Mouse (Mus musculus): Measurements from ENCODE around the gene Snrnp25. TPM values are rescaled to one million over a fixed set of nuclear protein-coding genes. Genes with fewer than 3 reads are reported as not detected.
A peak's percentile ranks its signal among the peaks of the same experiment; 100 is the strongest.

The Snrnp25 gene
- polyA plus RNA-seq, 1 experiment from 2014 or later, result 49.5 TPM

- Histone ChIP-seq H3K9me3 (ENCODE audit: control insufficient read depth, low read length) (no peaks in the 10 kb centered on the region), H3K4me1 (ENCODE audit: control insufficient read depth in 2 of 2, insufficient read depth in 2 of 2, low read length in 2 of 2) (peaks cover 33 to 42% of the 10 kb centered on the region in 2 experiments), H3K27me3 (ENCODE audit: control insufficient read depth, insufficient read depth, low read length) (no peaks in the 10 kb centered on the region), H3K9ac (ENCODE audit: low read length) (peak within 1 kb of the TSS; percentile 77), H3K4me2 (ENCODE audit: low read length) (peak within 1 kb of the TSS; percentile 72), H3K36me3 (ENCODE audit: control insufficient read depth, insufficient read depth, low read length) (peaks cover 24% of the 10 kb centered on the region), H3K4me3 (ENCODE audit: control insufficient read depth in 1 of 2, insufficient read depth in 1 of 2, low read depth in 1 of 2, low read length in 2 of 2) (peak within 1 kb of the TSS; percentile 59 to 83), H3K27ac (replicated peaks in 1 of 2; ENCODE audit: control insufficient read depth in 1 of 2, insufficient read depth in 1 of 2, low read depth in 2 of 2, low read length in 2 of 2) (peak within 1 kb of the TSS; percentile 87 to 89)
- peak; percentile 54; the same call in 1 of the 2 replicates for ATAC-seq (ENCODE audit: insufficient number of reproducible peaks, insufficient read depth, low FRiP score, low read depth)
- 4% methylated on average over 47 of the region's 47 CpGs for WGBS
Observed at GRCm38 (mm10) chr11:32226124-32226871, 21.1 kb downstream of the Snrnp25 start, which contains the start of gene Mpg. TSS of gene Mpg (plus strand) at chr11:32226505.

- Histone ChIP-seq H3K9ac (ENCODE audit: low read length) (peak overlapping the region; percentile 77), H3K4me3 (ENCODE audit: control insufficient read depth in 1 of 2, insufficient read depth in 1 of 2, low read depth in 1 of 2, low read length in 2 of 2) (peak overlapping the region; percentile 59 to 83), H3K27ac (replicated peaks in 1 of 2; ENCODE audit: control insufficient read depth in 1 of 2, insufficient read depth in 1 of 2, low read depth in 2 of 2, low read length in 2 of 2) (peak overlapping the region; percentile 87 to 89), H3K4me2 (ENCODE audit: low read length) (peak overlapping the region; percentile 72), H3K4me1 (ENCODE audit: control insufficient read depth in 2 of 2, insufficient read depth in 2 of 2, low read length in 2 of 2) (peaks cover 33 to 42% of the 10 kb centered on the region in 2 experiments), H3K36me3 (ENCODE audit: control insufficient read depth, insufficient read depth, low read length) (peaks cover 32% of the 10 kb centered on the region), H3K27me3 (ENCODE audit: control insufficient read depth, insufficient read depth, low read length) (no peaks in the 10 kb centered on the region), H3K9me3 (ENCODE audit: control insufficient read depth, low read length) (no peaks in the 10 kb centered on the region)
- WGBS, result 41% methylated on average over 1 of the region's 1 CpGs
- ATAC-seq (ENCODE audit: insufficient number of reproducible peaks, insufficient read depth, low FRiP score, low read depth), result no peak
Observed at GRCm38 (mm10) chr11:32227041-32227440, 21.8 kb downstream of the Snrnp25 start.

GRCm38 (mm10) chr11:32227555-32227954 lies 22.3 kb downstream of the Snrnp25 start:
- 92% methylated on average over 9 of the region's 9 CpGs for WGBS
- Histone ChIP-seq H3K27ac (replicated peaks in 1 of 2; ENCODE audit: control insufficient read depth in 1 of 2, insufficient read depth in 1 of 2, low read depth in 2 of 2, low read length in 2 of 2) (no peak overlapping the region), H3K9me3 (ENCODE audit: control insufficient read depth, low read length) (no peaks in the 10 kb centered on the region), H3K9ac (ENCODE audit: low read length) (no peak overlapping the region), H3K27me3 (ENCODE audit: control insufficient read depth, insufficient read depth, low read length) (no peaks in the 10 kb centered on the region), H3K4me3 (ENCODE audit: control insufficient read depth in 1 of 2, insufficient read depth in 1 of 2, low read depth in 1 of 2, low read length in 2 of 2) (no peak overlapping the region), H3K36me3 (ENCODE audit: control insufficient read depth, insufficient read depth, low read length) (peaks cover 37% of the 10 kb centered on the region), H3K4me1 (ENCODE audit: control insufficient read depth in 2 of 2, insufficient read depth in 2 of 2, low read length in 2 of 2) (peaks cover 30 to 38% of the 10 kb centered on the region in 2 experiments), H3K4me2 (ENCODE audit: low read length) (no peak overlapping the region)
- no peak for ATAC-seq (ENCODE audit: insufficient number of reproducible peaks, insufficient read depth, low FRiP score, low read depth)

- WGBS, result 79% methylated on average over 3 of the region's 3 CpGs
- Histone ChIP-seq H3K36me3 (ENCODE audit: control insufficient read depth, insufficient read depth, low read length) (peaks cover 45% of the 10 kb centered on the region), H3K4me1 (ENCODE audit: control insufficient read depth in 2 of 2, insufficient read depth in 2 of 2, low read length in 2 of 2) (peaks cover 24 to 30% of the 10 kb centered on the region in 2 experiments), H3K9ac (ENCODE audit: low read length) (no peak overlapping the region), H3K4me3 (ENCODE audit: control insufficient read depth in 1 of 2, insufficient read depth in 1 of 2, low read depth in 1 of 2, low read length in 2 of 2) (no peak overlapping the region), H3K9me3 (ENCODE audit: control insufficient read depth, low read length) (no peaks in the 10 kb centered on the region), H3K4me2 (ENCODE audit: low read length) (no peak overlapping the region), H3K27me3 (ENCODE audit: control insufficient read depth, insufficient read depth, low read length) (no peaks in the 10 kb centered on the region), H3K27ac (replicated peaks in 1 of 2; ENCODE audit: control insufficient read depth in 1 of 2, insufficient read depth in 1 of 2, low read depth in 2 of 2, low read length in 2 of 2) (no peak overlapping the region)
- ATAC-seq (ENCODE audit: insufficient number of reproducible peaks, insufficient read depth, low FRiP score, low read depth), result no peak
Observed at GRCm38 (mm10) chr11:32228292-32228845, 23.2 kb downstream of the Snrnp25 start.

- Histone ChIP-seq H3K4me3 (ENCODE audit: control insufficient read depth in 1 of 2, insufficient read depth in 1 of 2, low read depth in 1 of 2, low read length in 2 of 2) (no peak overlapping the region), H3K4me1 (ENCODE audit: control insufficient read depth in 2 of 2, insufficient read depth in 2 of 2, low read length in 2 of 2) (peaks cover 17 to 20% of the 10 kb centered on the region in 2 experiments), H3K4me2 (ENCODE audit: low read length) (no peak overlapping the region), H3K9ac (ENCODE audit: low read length) (no peak overlapping the region), H3K27ac (replicated peaks in 1 of 2; ENCODE audit: control insufficient read depth in 1 of 2, insufficient read depth in 1 of 2, low read depth in 2 of 2, low read length in 2 of 2) (no peak overlapping the region), H3K36me3 (ENCODE audit: control insufficient read depth, insufficient read depth, low read length) (peaks cover 57% of the 10 kb centered on the region), H3K27me3 (ENCODE audit: control insufficient read depth, insufficient read depth, low read length) (no peaks in the 10 kb centered on the region), H3K9me3 (ENCODE audit: control insufficient read depth, low read length) (no peaks in the 10 kb centered on the region)
- ATAC-seq (ENCODE audit: insufficient number of reproducible peaks, insufficient read depth, low FRiP score, low read depth), result no peak
- WGBS, result 69% methylated on average over 4 of the region's 4 CpGs
Observed at GRCm38 (mm10) chr11:32230220-32230619, 25.0 kb downstream of the Snrnp25 start.

GRCm38 (mm10) chr11:32231125-32231524 lies 25.9 kb downstream of the Snrnp25 start:
- H3K36me3 ChIP-seq (ENCODE audit: control insufficient read depth, insufficient read depth, low read length), result peaks cover 57% of the 10 kb centered on the region

GRCm38 (mm10) chr11:32232848-32233247 lies 27.6 kb downstream of the Snrnp25 start:
- Histone ChIP-seq H3K36me3 (ENCODE audit: control insufficient read depth, insufficient read depth, low read length) (peaks cover 68% of the 10 kb centered on the region), H3K27me3 (ENCODE audit: control insufficient read depth, insufficient read depth, low read length) (no peaks in the 10 kb centered on the region), H3K27ac (replicated peaks in 1 of 2; ENCODE audit: control insufficient read depth in 1 of 2, insufficient read depth in 1 of 2, low read depth in 2 of 2, low read length in 2 of 2) (no peak overlapping the region), H3K4me3 (ENCODE audit: control insufficient read depth in 1 of 2, insufficient read depth in 1 of 2, low read depth in 1 of 2, low read length in 2 of 2) (no peak overlapping the region), H3K9me3 (ENCODE audit: control insufficient read depth, low read length) (no peaks in the 10 kb centered on the region), H3K4me2 (ENCODE audit: low read length) (no peak overlapping the region), H3K4me1 (ENCODE audit: control insufficient read depth in 2 of 2, insufficient read depth in 2 of 2, low read length in 2 of 2) (peaks cover 5 to 14% of the 10 kb centered on the region in 2 experiments; a peak in 3 of 4 replicates), H3K9ac (ENCODE audit: low read length) (no peak overlapping the region)
- WGBS, result 83% methylated on average over 10 of the region's 10 CpGs
- no peak for ATAC-seq (ENCODE audit: insufficient number of reproducible peaks, insufficient read depth, low FRiP score, low read depth)

More at GRCm38 (mm10) chr11:32231125-32231524, 25.9 kb downstream of the Snrnp25 start:
- 90% methylated on average over 2 of the region's 2 CpGs for WGBS
- Histone ChIP-seq H3K4me3 (ENCODE audit: control insufficient read depth in 1 of 2, insufficient read depth in 1 of 2, low read depth in 1 of 2, low read length in 2 of 2) (no peak overlapping the region), H3K27ac (replicated peaks in 1 of 2; ENCODE audit: control insufficient read depth in 1 of 2, insufficient read depth in 1 of 2, low read depth in 2 of 2, low read length in 2 of 2) (no peak overlapping the region), H3K4me1 (ENCODE audit: control insufficient read depth in 2 of 2, insufficient read depth in 2 of 2, low read length in 2 of 2) (peaks cover 11 to 20% of the 10 kb centered on the region in 2 experiments), H3K4me2 (ENCODE audit: low read length) (no peak overlapping the region), H3K9ac (ENCODE audit: low read length) (no peak overlapping the region), H3K27me3 (ENCODE audit: control insufficient read depth, insufficient read depth, low read length) (no peaks in the 10 kb centered on the region), H3K9me3 (ENCODE audit: control insufficient read depth, low read length) (no peaks in the 10 kb centered on the region)
- no peak for ATAC-seq (ENCODE audit: insufficient number of reproducible peaks, insufficient read depth, low FRiP score, low read depth)

All from heart, embryonic 14.5 days (tissue).